Mouse (Mus musculus) thymus, postnatal 0 days (tissue): Measurements from ENCODE around the gene Tbc1d17. TPM values are rescaled to one million over a fixed set of nuclear protein-coding genes. Genes with fewer than 3 reads are reported as not detected.
A peak's percentile ranks its signal among the peaks of the same experiment; 100 is the strongest.

Source experiments
- DNase-seq: peaks from one replicate; pipeline ENCODE4 v3.0.0-alpha.2; 2015; ENCODE audit warnings: low spot score
- polyA plus RNA-seq: library from polyadenylated mRNA; unstranded; fragments of >200 nt; fragmentation: Nextera tagmentation; extraction: Ambion mirVana; gene quantifications from 2 replicates; pipeline ENCODE4 v1.2.1, GENCODE M21; 2015

The Tbc1d17 gene
- polyA plus RNA-seq, 1 experiment from 2014 or later: 56.5 TPM

- DNase-seq: peak; percentile 47
Observed at GRCm38 (mm10) chr7:44868919-44869696, 20.2 kb upstream of the Tbc1d17 start.

DNA sequence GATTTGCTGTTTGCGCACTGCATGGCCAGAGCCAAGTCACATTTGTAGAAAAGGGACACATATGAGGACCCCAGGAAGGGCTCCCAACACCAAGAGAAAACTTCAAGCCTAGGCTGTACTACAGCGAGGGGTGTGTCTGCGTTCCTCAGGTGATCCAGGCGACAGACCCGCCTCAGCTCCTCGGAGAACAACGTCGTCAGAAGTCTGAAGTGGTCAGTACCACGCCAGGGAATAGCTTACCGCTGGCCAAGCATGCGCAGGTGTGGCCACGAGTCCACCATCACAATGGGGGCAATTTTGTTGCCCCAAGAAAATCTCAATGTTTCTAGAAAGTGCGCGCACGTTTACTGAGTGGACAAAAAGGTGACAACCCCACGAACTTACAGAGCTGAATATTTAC is 19.6 kb upstream of the Tbc1d17 start:
- DNase-seq: no peak

DNA sequence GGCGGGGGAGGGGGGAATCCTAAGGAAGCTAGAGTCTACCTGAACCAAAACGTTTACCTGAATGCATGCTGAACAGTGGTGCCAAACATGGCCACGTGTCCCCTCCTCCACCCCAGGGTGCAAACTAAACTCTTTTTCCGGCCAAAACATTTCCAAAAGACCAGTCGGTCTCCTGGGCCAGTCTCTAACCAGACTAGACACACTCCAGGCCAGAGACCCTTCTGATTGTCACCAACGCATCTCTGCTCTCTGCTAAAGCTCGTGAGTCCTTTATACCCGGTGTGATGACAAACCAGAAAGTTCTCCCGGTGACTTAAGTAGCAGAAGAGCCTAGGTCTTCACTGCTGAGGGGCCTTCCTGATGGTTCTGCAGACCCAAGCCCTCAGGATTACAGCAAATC is 18.9 kb upstream of the Tbc1d17 start:
- no peak for DNase-seq

GRCm38 (mm10) chr7:44867010-44867702 is 18.3 kb upstream of the Tbc1d17 start:
- no peak for DNase-seq

GRCm38 (mm10) chr7:44866276-44867009 is 17.6 kb upstream of the Tbc1d17 start:
- DNase-seq: no peak

DNA sequence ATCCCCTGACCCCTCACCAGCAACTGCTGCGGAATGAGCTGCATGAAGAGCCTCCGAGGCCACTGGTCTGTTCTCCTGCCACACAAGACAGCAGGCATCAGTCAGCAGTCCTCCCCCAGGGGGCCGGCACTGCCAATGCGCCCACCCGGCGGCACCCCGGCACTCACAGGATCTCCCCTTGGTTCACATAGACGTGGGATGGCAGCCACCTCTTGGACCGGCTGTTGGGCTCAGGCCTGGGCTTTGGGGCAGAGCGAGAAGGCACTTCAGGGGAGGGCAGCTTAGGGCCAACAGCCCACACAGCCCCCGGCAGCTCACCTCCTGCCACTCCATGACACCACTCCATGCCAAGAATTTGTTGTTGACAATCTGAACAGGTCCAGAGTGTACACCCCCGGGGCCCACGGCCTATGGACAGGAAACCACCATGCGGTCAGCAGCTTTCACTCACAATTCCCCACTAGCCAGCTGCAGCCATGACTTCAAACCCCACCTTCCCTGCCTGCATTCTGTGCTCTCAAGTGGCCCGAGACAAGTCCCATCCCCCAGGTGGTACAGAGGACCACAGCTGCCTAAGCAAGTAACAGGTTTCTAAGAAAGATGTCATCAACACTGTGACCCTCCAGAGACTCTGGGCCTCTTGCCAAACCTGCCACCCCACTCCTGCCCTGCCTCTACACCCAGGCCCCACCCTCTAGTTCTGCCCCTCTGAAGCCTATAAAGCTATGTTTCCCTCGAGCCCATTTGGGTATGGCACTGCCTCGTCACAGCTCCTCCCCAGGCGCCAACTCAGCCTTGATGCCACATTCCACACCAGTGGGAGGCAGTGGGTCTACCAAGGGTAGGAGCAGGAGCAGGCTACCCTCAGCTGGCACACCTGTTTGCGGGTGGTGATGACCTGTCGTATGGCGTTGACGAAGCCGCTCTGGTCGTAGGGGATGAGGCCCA is 16.0 kb upstream of the Tbc1d17 start:
- no peak for DNase-seq

GRCm38 (mm10) chr7:44863982-44864494 is 15.2 kb upstream of the Tbc1d17 start:
- no peak for DNase-seq

GRCm38 (mm10) chr7:44863210-44863609 is 14.3 kb upstream of the Tbc1d17 start:
- no peak for DNase-seq

GRCm38 (mm10) chr7:44862434-44862833 is 13.6 kb upstream of the Tbc1d17 start:
- no peak for DNase-seq

- DNase-seq: no peak
Observed at GRCm38 (mm10) chr7:44861429-44861816, 12.5 kb upstream of the Tbc1d17 start.

DNA sequence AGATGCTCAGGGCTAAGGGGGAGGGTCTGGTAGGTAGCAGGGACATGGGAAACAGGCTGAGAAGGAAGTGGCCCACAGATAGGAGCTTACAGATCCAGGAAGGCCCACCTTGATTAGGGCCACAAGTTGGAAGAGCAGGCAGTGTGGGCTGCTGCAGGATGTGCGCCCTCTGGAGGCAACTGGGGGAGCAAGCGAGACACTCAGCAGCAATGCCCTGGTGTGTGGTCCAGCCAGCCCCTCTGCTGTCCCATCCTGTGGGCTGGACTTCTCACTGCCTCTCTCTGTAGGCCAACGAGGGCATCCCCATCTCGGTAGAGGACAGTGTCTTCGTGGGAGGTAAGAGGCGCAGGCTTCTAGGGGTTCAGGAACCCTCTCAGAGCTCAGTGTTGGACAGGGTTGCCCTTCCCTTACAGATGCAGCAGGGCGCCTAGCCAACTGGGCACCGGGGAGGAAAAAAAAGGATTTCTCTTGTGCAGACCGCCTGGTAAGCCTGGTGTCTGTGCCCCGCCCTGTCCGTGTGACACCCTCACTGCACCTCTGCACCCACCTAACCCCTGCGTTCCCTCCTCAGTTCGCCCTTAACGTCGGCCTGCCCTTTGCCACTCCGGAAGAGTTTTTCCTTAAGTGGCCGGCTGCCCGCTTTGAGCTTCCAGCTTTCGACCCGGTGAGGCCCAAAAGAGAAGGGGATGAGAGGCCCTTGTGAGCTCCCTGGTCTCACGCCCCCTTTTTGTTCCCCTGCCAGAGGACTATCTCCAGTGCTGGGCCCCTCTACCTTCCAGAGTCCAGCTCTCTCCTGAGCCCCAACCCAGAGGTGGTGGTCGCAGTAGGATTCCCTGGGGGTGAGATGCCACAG is 11.9 kb upstream of the Tbc1d17 start:
- peak; percentile 68 for DNase-seq

DNA sequence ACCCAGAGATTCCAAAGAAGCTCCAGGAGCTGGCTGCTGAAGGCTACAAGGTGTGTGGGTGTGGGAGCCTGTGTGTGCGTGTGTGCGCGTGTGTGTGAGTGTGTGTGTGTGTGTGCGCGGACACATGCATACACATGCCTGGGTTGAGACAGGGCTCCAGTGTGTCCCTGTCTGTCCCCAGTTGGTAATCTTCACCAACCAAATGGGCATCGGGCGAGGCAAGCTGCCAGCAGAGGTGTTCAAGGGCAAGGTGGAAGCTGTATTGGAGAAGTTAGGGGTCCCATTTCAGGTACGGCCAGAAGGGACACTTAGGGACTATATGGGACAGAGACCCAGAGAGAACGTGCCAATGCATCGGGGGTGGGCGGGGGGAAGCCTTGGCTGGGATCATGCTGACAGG is 11.0 kb upstream of the Tbc1d17 start:
- DNase-seq: no peak

DNA sequence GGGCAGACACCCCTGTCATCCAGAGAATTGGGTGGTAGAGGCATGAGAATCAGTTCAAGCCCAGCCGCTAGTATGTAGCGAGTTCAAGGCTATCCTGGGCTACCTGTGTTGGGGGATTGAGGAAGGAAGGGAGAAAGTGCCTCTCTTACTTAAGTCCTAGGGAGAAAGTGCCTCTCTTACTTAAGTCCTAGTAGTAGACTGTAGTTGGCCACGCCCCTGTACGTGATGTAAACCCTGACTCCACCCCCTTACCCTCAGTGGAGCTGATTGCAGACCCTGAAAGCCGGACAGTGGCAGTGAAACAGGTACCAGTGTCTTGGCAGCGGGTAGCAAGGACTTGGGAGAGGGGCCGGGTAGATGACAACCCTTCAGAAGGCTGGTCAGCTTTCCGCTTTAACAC is 9.0 kb upstream of the Tbc1d17 start:
- DNase-seq: peak; percentile 47

- peak; percentile 89 for DNase-seq
Observed at GRCm38 (mm10) chr7:44857042-44857552, 8.2 kb upstream of the Tbc1d17 start, which contains the start of gene Pnkp. Pnkp (plus strand) TSS chr7:44857139.

GRCm38 (mm10) chr7:44856265-44856916 is 7.5 kb upstream of the Tbc1d17 start:
- DNase-seq: peak; percentile 60

GRCm38 (mm10) chr7:44855036-44855435 is 6.2 kb upstream of the Tbc1d17 start:
- DNase-seq: no peak

- peak; percentile 69 for DNase-seq
Observed at GRCm38 (mm10) chr7:44854356-44855031, 5.6 kb upstream of the Tbc1d17 start.

DNA sequence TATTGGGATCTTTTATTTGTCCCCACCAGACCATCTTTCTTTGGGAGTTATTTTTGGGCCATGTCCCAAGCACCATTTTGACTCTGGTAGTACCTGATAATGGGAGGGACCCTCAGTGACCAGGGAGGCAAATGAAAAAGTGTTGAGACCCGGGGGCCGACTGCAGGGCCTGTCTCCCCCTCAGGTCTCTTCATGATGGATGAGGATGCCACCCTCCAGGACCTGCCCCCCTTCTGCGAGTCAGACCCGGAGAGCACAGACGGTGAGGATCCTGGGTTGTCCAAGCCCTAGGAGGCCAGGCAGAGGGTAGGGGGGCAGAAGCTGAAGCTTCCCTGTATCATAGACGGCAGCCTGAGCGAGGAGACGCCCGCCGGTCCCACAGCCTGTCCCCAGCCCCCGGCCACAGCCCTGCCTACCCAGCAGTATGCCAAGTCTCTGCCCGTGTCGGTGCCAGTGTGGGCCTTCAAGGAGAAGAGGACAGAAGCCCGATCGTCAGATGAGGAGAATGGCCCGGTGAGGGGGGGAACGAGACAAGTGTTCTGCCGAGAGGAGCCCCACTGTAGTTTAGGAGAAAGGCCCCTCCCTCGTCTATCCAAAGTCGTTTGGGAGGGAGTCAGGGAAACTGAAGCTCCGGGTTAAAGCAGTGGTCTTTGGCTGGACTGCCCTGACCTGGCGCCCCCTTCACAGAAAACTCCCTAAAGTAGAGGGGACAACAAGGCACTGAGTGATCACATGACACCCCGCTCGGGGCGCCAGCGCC is 4.9 kb upstream of the Tbc1d17 start:
- DNase-seq: no peak
